Mouse (Mus musculus): ENCODE measurements around the gene Usp49.

The Usp49 gene

GRCm38 (mm10) chr17:47721183-47721582 is 90.7 kb downstream of the Usp49 start:
- ATAC-seq (ENCODE audit: insufficient number of reproducible peaks, low FRiP score, low TSS enrichment): no peak

DNA sequence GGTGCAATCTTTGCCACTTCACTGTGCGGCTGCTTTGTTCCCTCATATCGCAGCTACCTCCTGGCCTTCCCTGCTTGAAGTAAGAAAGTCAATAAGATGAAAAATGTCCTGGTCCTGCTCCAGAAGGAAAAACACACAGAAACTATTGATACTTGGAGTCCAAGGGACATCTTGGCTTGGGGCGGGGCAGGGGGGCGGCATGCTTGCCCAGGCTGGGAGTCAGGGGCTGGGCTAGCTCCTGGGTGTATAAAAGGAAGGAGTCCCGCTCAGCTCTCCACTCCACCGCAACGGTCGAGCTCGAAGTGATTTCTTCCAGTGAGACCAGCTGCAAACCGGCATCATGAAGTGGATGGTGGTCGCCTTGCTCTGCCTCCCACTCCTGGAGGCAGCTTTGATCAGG is 96.1 kb downstream of the Usp49 start, which contains the start of gene Pgc:
Pgc (plus strand) TSS at position 277 of the 400 bp plus-strand sequence.
- ATAC-seq (ENCODE audit: insufficient number of reproducible peaks, low FRiP score, low TSS enrichment): no peak

DNA sequence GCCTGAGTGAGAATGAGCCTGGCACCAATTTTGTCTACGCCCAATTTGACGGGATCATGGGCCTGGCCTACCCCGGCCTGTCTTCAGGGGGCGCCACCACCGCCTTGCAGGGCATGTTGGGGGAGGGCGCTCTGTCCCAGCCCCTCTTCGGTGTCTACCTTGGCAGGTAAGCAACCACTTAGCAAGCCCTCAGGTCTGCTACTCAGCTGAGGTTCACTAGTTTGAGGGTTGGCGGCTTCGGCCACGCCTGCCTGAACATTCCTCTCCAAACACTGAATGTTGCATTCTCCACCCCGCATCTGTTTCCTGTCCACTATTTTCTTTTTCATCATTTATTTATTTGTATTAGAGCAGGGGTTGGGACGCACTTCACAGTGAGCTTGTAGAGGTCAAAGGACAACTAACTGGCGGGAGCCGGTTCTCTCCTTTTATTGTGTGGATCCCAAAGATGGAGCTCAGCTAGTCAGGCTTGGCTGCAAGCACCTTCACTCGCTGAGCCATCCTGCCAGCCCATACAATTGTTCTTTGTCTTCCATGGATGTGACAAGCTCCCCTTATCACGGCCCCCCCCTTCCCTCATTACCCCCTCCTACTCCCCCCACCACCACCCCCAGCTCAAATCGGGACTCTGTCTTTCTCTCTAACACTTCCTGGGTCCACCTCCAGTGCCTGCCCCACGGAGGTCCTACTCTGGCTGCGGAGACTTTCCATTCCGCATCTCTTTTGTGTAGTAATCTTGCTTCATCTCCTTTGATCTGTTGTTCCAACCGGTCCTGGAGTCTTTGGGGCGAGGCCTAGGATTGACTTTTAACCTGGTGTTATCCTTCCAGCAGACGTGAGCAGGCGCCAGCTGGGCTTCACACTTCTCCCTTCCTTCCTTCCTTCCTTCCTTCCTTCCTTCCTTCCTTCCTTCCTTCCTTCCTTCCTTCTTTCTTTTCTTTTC is 100.4 kb downstream of the Usp49 start:
- ATAC-seq (ENCODE audit: insufficient number of reproducible peaks, low FRiP score, low TSS enrichment): no peak

GRCm38 (mm10) chr17:47735553-47736100 is 105.1 kb downstream of the Usp49 start:
- no peak for ATAC-seq (ENCODE audit: insufficient number of reproducible peaks, low FRiP score, low TSS enrichment)

All from cerebellum, adult (tissue).